Mouse (Mus musculus): ENCODE results near the gene Rgr. TPM values are rescaled to one million over a fixed set of nuclear protein-coding genes. Genes with fewer than 3 reads are reported as not detected.

Gene Rgr
- polyA plus RNA-seq, 1 experiment from 2014 or later = not detected

- Histone ChIP-seq H3K36me3 (ENCODE audit: control insufficient read depth, insufficient read depth) (no peaks in the 10 kb centered on the region), H3K27me3 (replicated peaks; ENCODE audit: control insufficient read depth, insufficient read depth, low read length) (no peaks in the 10 kb centered on the region), H3K9me3 (ENCODE audit: control insufficient read depth) (no peaks in the 10 kb centered on the region), H3K27ac (ENCODE audit: low read depth, low read length) (no peak overlapping the region), H3K9ac (ENCODE audit: low read depth, low read length) (no peak overlapping the region), H3K4me1 (replicated peaks; ENCODE audit: control insufficient read depth, insufficient read depth, low read length) (no peaks in the 10 kb centered on the region; the same call in 1 of the 2 replicates), H3K4me2 (replicated peaks; ENCODE audit: low read depth) (no peak overlapping the region), H3K4me3 (ENCODE audit: low read depth, low read length) (no peak overlapping the region)
- no peak for TF ChIP-seq CTCF (IDR thresholded peaks at IDR 0.05; ENCODE audit: low read depth)
- no peak for ATAC-seq
- WGBS = 85% methylated on average over 3 of the region's 3 CpGs
Measured at GRCm38 (mm10) chr14:36985693-36986092, 63.1 kb downstream of the Rgr start.

Other genes with a start within 250 kb of the Rgr start
- 81.8 and 81.9 TPM in 2 replicates for gene Ccser2, start 80.2 kb downstream of the Rgr start, polyA plus RNA-seq (2015; fragmentation: Nextera tagmentation; extraction: Ambion mirVana)
- gene Lrit1, start 5.9 kb upstream of the Rgr start, polyA plus RNA-seq (2015; fragmentation: Nextera tagmentation; extraction: Ambion mirVana) = 0.03 TPM in 1 of 2 replicates, not detected in the other
- gene Lrit2, start 19.0 kb upstream of the Rgr start, polyA plus RNA-seq (2015; fragmentation: Nextera tagmentation; extraction: Ambion mirVana) = not detected in 2 replicates
- 0.07 and 0.09 TPM in 2 replicates for gene Cdhr1, start 49.4 kb upstream of the Rgr start, polyA plus RNA-seq (2015; fragmentation: Nextera tagmentation; extraction: Ambion mirVana)
- 10.5 and 45.5 TPM in 2 replicates for gene 2610528A11Rik, start 65.1 kb upstream of the Rgr start, polyA plus RNA-seq (2015; fragmentation: Nextera tagmentation; extraction: Ambion mirVana)
- 278 and 283 TPM in 2 replicates for gene Ghitm, start 86.3 kb upstream of the Rgr start, polyA plus RNA-seq (2015; fragmentation: Nextera tagmentation; extraction: Ambion mirVana)

Measured in intestine, postnatal 0 days (tissue).